Mouse (Mus musculus) large intestine, adult 2 months (tissue): ENCODE measurements at regions not wholly inside any gene's neighbourhood (a gene's known extent, or its start where the extent isn't known, plus 50 kb on each side); places are given as distances from the start of the nearest gene placed in this dataset.

Source experiments
- DNase-seq: peaks from one replicate; pipeline ENCODE4 v3.0.0-alpha.2; 2012; ENCODE audit warnings: low read depth, low spot score
- WGBS: fragments of 180-500 bp; shearing (Covaris S2); methylation state at CpG from one replicate; pipeline ENCODE4 v1.1.7; 2018; 5-methylcytosine and 5-hydroxymethylcytosine counted together

DNA sequence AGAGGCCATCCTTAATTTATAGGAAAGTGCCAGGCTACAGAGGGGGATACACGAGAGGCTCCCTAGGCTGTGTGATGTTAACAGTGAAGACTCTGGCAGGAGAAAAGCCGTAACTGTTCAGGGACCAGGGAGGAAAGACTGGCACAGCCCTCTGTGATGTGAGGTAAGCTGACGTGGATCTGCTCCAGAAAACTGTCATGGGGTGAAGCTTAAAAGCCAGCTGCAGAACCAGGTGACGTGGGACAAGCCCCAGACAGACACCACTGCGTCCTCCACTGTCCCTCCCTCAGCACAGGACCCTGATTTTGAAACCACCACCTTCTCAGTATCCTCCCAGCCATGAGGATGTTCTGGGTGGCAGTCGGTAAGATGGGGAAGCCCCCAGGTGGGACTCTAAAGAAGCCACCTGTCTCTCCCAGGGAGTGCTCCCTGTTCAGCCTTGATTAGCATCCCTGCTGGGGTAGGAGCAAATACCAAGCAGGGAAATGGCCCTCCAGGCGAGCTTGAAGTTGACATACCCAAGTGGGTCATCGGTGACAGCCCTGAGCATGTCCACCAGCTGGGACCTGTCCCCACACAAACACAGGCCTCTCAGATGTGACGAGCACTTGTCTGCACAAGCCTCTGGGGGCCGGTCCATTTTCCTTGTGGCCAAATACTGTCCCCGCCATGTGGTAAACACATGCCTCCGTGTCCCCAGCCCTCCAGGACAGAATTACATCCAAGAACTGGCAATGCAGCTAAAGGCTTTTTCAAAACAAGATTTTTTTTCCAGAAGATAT, 104.7 kb upstream of the Ptpn1 start:
- WGBS, result 79% methylated on average over 12 of the region's 12 CpGs
- no peak for DNase-seq

GRCm38 (mm10) chr2:167823513-167823912, 108.3 kb upstream of the Ptpn1 start:
- 4% methylated on average over 9 of the region's 9 CpGs for WGBS
- peak; percentile 88 for DNase-seq

DNA sequence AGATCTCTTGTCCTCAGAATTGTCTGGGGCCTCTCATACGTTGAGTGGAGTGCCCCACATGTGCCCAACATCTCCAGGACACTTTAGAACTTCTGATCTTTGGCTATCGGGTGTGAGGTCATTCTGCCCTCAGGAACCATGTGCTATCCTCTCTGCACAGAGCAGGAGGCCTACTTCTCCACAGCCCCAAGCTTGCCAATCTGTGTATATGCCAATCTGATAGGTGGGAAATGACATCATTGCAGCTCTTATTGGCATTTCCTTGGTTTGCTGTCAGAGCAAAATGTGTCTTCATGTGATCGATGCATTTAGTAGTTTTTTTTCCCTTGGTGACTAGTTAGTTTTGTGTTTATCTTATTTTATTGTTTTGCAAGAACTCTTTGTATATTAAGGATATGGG, 108.8 kb upstream of the Ptpn1 start:
- WGBS, result 46% methylated on average over 3 of the region's 3 CpGs
- DNase-seq, result no peak

DNA sequence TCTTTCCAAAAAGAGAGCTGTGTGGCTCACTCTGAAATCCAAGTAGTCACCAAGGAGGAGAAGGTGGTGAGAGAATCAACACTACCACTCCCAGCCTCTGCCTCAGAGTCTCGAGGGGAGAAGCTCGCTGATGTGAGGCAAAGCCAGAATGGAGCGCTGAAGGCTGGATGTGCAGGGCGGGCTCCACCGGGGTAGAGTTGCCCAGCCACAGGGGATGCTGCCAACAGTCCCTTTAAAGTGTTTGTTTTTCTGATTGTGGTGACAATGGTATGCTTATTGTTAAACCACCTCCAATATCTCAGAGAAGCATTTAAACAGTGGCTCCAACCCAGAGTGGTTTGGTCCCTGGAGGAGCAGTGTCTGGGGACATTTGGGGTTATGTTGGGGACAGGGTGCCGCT, 110.7 kb upstream of the Ptpn1 start:
- WGBS, result 55% methylated on average over 6 of the region's 6 CpGs
- no peak for DNase-seq

DNA sequence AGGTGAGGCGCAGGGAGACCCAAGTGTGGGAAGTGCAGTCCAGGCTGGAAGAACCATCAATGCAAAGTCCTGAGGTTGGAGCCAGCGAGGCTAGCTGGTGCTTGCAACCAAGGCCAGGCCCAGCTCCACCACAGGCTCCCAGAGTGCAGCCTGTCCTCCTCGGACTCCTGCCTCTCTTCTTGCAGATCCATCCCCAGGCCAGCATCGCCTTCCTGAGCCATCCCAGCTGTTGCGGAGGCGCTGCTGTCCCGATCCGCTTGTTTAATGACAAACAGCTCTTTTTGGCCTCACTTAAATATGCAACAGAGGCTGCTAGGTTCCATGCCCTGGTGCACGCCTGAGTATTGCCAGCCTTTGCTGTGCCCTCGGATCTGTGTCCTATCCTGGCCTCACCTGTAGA, 113.1 kb upstream of the Ptpn1 start:
- WGBS, result 89% methylated on average over 10 of the region's 10 CpGs
- no peak for DNase-seq

DNA sequence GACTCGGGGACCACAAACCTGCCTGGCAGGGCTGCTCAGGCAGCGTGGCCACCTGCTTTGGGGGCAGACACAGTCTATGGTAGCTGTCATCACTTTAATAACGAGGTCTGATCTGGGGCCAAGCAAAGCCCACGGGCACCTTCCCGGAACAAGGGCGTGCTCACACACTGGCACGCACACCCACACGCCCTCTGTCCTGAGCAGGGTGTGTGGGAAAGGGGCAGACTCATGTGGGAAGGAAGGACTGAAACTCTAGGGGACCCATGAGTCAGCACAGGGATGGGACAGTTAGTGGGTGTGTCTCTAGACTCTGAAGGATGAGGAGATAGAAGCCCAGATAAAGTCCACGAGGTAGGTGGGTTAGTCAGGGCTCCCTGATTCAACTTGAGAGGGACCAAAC, 114.8 kb upstream of the Ptpn1 start:
- 22% methylated on average over 9 of the region's 9 CpGs for WGBS
- no peak for DNase-seq

GRCm38 (mm10) chr2:167815123-167815522, 116.7 kb upstream of the Ptpn1 start:
- no peak for DNase-seq
- WGBS, result 71% methylated on average over 10 of the region's 10 CpGs

GRCm38 (mm10) chr2:167809256-167809655, 119.6 kb upstream of the Tmem189 start:
- no peak for DNase-seq
- WGBS, result 92% methylated on average over 5 of the region's 5 CpGs

DNA sequence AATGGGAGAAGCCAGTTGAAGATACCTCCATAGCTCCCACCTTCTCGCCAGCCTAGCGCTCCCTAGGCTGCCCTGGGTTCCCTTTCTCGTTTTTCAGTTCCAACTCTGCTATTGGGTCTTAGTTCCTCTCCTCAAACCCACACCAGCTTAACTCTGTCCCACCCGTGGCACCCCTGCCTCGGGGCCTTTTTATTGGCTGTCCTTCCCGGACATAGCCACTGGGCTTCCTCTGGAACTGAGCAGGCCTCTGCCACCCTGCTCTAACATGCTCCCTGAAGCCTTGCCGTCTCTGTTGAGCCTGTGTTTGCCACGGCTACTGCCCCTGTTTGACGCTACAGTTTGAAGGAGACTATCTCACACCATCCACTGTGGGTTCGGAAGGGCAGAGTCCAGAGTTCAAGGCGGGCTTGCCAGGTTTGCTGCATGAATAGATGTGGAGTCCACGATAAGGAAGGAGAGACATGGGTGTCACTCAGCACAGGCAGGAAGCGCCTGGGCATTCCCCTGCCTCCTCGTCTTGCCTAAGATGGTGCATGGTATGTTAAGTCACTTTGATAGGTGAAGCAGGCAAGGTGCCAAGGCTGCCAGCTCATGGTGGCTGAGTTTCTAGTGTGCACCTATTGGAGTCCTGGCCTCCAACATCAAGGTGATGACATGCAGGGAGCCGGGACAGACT, 116.1 kb upstream of the Tmem189 start:
- DNase-seq, result peak; percentile 73
- 39% methylated on average over 15 of the region's 15 CpGs for WGBS

GRCm38 (mm10) chr2:167804493-167805227, 115.0 kb upstream of the Tmem189 start:
- DNase-seq, result no peak

GRCm38 (mm10) chr2:167802494-167802893, 112.9 kb upstream of the Tmem189 start:
- DNase-seq, result no peak
- 57% methylated on average over 9 of the region's 9 CpGs for WGBS

More at GRCm38 (mm10) chr2:167804493-167805227, 115.0 kb upstream of the Tmem189 start:
- 59% methylated on average over 18 of the region's 18 CpGs for WGBS

- DNase-seq, result no peak
- WGBS, result 90% methylated on average over 10 of the region's 10 CpGs
Observed at GRCm38 (mm10) chr2:167801389-167801788, 111.8 kb upstream of the Tmem189 start.

GRCm38 (mm10) chr2:167800648-167801245, 111.1 kb upstream of the Tmem189 start:
- 78% methylated on average over 11 of the region's 11 CpGs for WGBS

GRCm38 (mm10) chr2:167799629-167800387, 110.2 kb upstream of the Tmem189 start:
- whole genome bisulfite sequencing, result 58% methylated on average over 5 of the region's 5 CpGs
- DNase-seq, result no peak

More at GRCm38 (mm10) chr2:167800648-167801245, 111.1 kb upstream of the Tmem189 start:
- no peak for DNase-seq

GRCm38 (mm10) chr2:167798969-167799513, 109.4 kb upstream of the Tmem189 start:
- 48% methylated on average over 9 of the region's 9 CpGs for WGBS
- DNase-seq, result no peak

- 71% methylated on average over 11 of the region's 11 CpGs for WGBS
Observed at GRCm38 (mm10) chr2:167798076-167798782, 108.6 kb upstream of the Tmem189 start.

DNA sequence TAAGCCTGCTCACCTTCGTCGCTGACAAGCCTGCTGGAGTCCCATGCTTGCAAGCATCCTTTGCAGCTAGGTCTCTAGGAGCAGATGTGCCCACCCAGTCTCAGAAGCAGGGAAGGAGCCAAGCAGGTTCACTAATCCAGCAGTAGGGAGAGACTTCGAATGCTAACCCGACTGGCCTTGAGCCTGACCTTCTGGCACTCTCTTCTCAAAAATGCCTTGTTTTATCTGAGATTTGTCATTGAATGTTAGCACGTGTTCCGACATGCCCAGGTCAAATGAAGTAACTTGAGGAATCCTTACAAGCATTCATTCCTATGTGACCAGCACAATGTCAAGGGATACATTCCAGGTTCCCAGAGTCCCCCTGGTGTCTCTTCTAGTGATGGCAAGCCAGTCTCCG, 105.9 kb upstream of the Tmem189 start:
- DNase-seq, result no peak
- WGBS, result 86% methylated on average over 7 of the region's 7 CpGs

More at GRCm38 (mm10) chr2:167798076-167798782, 108.6 kb upstream of the Tmem189 start:
- DNase-seq, result no peak

DNA sequence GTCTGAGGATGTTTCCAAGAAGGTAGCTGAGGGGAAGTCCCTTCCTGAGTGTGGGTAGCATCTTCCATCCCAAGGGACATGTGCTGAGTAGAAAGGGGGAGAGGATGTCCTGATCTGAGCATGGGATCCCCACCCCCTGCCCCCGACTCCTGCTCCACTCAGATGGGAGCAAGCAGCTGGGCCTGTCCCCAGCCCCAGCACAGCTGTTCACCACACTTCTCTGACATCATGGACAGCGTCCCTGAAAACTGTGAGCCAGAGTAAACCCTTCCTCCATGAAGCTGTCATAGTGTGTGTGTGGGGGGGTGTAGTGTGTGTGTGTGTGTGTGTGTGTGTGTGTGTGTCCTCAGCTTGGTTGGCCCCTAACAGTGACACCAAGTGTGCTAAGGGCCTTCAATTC, 104.3 kb upstream of the Tmem189 start:
- DNase-seq, result no peak
- 79% methylated on average over 2 of the region's 2 CpGs for WGBS
